Mouse (Mus musculus): ENCODE results near the gene 1700020N01Rik. TPM values are rescaled to one million over a fixed set of nuclear protein-coding genes. Genes with fewer than 3 reads are reported as not detected.

Gene 1700020N01Rik
- polyA plus RNA-seq, 1 experiment from 2014 or later, result not detected

DNA sequence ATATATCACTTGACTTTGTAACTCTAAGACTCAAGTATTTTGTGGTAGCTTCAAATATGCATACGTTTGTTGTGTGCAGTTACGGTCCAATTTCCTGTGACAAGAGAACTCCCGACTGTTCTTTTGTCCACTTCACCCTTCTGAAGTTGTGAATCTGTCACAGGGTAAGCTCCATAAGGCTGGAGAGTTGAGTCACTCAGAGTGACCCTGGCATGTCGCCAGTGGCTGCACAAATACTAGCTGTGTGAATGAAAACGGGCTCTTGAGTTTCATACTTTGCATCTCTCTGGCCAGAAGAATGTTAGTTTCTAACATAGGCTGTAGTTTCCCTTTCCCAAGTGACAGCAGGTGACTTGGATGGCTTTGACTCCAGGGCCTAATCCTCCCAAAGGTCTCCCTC lies 14.0 kb downstream of the 1700020N01Rik start:
- H3K27ac ChIP-seq, result no peak overlapping the region
- 57% methylated on average over 5 of the region's 5 CpGs for WGBS
- H3K4me2 ChIP-seq, result no peak overlapping the region
- peaks cover 2% of the 10 kb centered on the region; the same call in 1 of the 2 replicates for H3K27me3 ChIP-seq (replicated peaks)
- no peak for ATAC-seq (replicated peaks)
- no peak overlapping the region for H3K9ac ChIP-seq
- no peaks in the 10 kb centered on the region for H3K36me3 ChIP-seq (replicated peaks)
- H3K9me3 ChIP-seq, result no peaks in the 10 kb centered on the region
- no peak overlapping the region for H3K4me3 ChIP-seq
- peaks cover 5% of the 10 kb centered on the region for H3K4me1 ChIP-seq

DNA sequence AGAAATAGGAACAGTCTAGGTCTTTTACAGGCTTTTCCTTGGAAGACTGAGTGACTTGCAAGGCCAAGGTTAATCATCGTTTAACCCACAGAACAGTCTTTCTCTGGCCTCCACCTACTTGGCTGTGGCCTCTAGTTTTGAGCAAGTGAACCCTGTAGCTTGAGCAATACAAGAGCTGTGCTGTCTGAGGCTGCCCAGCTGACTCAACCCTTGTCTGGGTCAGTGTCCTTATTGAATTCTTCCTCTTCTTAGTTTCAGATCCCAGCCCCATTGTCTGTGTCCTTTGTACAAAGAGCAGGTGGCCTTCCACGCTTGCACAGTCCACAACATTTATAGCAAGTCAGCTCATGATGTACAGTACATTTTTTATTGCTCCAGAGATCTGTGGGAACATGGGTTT lies 16.6 kb downstream of the 1700020N01Rik start:
- Histone ChIP-seq H3K36me3 (replicated peaks) (no peaks in the 10 kb centered on the region), H3K4me1 (peaks cover 5% of the 10 kb centered on the region), H3K27ac (no peak overlapping the region), H3K27me3 (replicated peaks) (peaks cover 2% of the 10 kb centered on the region; the same call in 1 of the 2 replicates), H3K4me2 (no peak overlapping the region), H3K4me3 (no peak overlapping the region), H3K9me3 (no peaks in the 10 kb centered on the region), H3K9ac (no peak overlapping the region)
- WGBS, result 84% methylated on average over 2 of the region's 2 CpGs
- no peak for ATAC-seq (replicated peaks)

DNA sequence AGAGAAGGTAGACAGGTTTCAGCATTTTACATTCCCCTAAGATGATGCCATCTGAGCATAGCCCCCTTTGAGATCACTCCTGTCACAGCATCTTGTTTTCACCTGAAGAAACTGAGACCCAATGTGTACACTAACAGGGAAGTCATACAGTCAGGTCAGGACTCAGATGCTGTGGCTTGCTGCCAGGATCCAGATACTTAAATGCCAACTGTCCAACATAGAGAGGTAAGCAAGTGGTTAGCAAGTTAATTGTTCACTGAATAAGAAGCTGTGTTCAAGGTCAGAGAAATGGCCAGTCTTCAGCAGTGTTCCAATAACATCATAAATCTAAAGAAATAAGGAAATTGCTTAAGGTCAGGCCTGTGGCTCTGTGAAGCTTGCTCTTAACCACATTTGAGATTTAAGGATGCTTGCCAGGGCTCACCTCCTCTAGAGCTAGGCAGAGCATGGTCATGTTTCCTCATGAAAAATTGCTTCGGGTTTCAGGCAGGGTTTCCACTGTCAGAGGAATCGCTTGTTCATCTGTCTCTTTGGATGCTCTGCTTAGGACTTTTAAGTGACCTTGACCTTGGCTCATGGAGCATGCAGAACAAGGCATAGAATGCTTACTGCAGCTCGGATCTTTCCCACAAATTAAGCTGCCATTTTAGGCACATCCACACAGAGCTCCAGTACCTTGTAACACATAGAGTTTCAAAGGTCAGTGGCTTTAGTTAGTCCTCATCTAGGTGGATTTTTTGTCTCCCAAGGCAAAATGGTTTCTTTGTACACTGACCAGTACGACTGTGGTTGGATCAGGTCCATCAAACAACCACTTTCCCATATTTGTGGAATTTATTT lies 20.3 kb downstream of the 1700020N01Rik start:
- Histone ChIP-seq H3K27me3 (replicated peaks) (peaks cover 2% of the 10 kb centered on the region; the same call in 1 of the 2 replicates), H3K27ac (no peak overlapping the region), H3K4me2 (no peak overlapping the region), H3K36me3 (replicated peaks) (no peaks in the 10 kb centered on the region), H3K9me3 (no peaks in the 10 kb centered on the region), H3K4me3 (no peak overlapping the region), H3K9ac (no peak overlapping the region), H3K4me1 (no peaks in the 10 kb centered on the region)
- WGBS, result 87% methylated on average over 4 of the region's 4 CpGs
- no peak for ATAC-seq (replicated peaks)

DNA sequence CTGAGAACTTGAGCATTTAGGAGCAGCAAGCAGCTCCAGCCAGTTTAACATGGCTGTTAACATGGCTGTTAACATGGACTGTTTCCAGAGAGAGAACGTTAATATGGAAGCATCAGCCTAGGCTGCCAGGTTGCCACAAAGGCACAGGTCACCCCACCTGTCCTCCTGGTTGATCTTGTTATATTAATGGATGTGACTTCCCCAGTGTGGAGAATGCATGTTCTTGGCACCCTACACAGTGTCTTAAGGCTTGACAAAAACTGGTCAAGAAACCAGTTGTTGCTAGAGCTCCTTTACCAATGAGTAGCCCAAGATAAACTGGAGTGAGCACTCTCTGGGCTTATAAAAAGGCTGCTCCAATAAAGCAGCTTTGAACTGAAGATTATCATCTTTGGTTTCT lies 21.6 kb downstream of the 1700020N01Rik start:
- H3K27ac ChIP-seq, result no peak overlapping the region
- H3K9ac ChIP-seq, result no peak overlapping the region
- H3K4me2 ChIP-seq, result no peak overlapping the region
- no peak for ATAC-seq (replicated peaks)
- no peak overlapping the region for H3K4me3 ChIP-seq
- no peaks in the 10 kb centered on the region for H3K9me3 ChIP-seq
- peaks cover 2% of the 10 kb centered on the region; the same call in 1 of the 2 replicates for H3K27me3 ChIP-seq (replicated peaks)
- 97% methylated on average over 1 of the region's 1 CpGs for WGBS
- no peaks in the 10 kb centered on the region for H3K4me1 ChIP-seq
- no peaks in the 10 kb centered on the region for H3K36me3 ChIP-seq (replicated peaks)

DNA sequence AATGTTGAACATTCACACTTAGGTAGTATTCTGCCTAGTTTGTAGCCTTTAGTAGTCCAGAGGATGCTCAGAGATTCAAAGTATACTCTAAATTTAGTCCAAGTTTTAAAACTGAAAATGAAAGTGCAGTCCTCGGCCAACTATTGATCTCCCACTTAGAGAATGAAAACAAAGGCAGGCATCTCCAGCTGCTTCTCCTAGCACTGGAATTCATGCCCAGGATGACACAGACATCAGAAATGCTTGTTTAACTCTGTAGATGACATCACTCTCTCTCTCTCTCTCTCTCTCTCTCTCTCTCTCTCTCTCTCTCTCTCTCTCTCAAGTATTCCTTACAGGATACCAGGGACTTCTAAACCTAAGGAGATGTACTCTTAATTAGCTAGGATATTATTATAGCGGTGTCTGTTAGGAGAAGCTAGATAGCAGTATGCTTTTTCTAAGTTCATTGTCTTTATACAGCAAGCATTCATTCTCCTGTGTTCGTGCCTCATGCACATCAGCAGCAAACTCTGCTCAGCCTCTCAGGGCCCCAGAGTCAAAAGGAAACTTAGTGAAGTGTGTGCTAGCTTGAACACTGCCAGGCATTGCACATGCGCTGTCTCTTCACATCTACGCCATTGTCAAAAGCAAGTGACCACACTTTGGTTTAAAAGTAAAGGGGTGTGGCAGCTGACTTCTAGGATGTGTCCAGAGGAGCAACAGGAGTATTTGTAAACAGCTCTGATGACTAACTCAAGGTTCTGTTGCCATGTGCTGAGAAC lies 26.0 kb downstream of the 1700020N01Rik start:
- H3K27me3 ChIP-seq (replicated peaks), result no peaks in the 10 kb centered on the region
- H3K36me3 ChIP-seq (replicated peaks), result no peaks in the 10 kb centered on the region
- H3K4me2 ChIP-seq, result no peak overlapping the region
- no peak overlapping the region for H3K9ac ChIP-seq
- no peak for ATAC-seq (replicated peaks)
- no peak overlapping the region for H3K4me3 ChIP-seq
- 80% methylated on average over 5 of the region's 5 CpGs for WGBS
- H3K4me1 ChIP-seq, result no peaks in the 10 kb centered on the region
- H3K27ac ChIP-seq, result no peak overlapping the region
- no peaks in the 10 kb centered on the region for H3K9me3 ChIP-seq

DNA sequence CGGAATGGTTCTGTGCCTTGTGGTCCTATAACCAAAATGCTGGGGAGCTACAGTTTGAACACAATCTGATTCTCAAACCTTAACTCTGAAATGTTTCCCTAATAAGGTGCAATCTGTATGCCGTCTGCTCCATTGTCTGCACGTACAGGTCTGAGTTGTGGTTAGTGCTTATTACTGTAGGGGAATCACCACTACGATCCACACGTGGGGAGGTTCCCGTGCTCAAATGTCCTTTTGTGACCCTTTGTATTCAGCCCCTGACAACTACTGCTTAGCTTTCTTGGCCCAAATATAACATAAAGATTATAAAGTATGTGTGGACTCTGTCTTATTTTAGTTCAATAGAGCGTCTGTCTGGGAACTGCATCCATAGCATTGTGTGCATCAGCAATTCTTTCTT lies 29.1 kb downstream of the 1700020N01Rik start:
- 79% methylated on average over 7 of the region's 7 CpGs for WGBS
- ATAC-seq (replicated peaks), result no peak
- Histone ChIP-seq H3K27ac (no peak overlapping the region), H3K4me2 (no peak overlapping the region), H3K4me1 (no peaks in the 10 kb centered on the region), H3K9ac (no peak overlapping the region), H3K36me3 (replicated peaks) (no peaks in the 10 kb centered on the region), H3K9me3 (no peaks in the 10 kb centered on the region), H3K4me3 (no peak overlapping the region), H3K27me3 (replicated peaks) (no peaks in the 10 kb centered on the region)

DNA sequence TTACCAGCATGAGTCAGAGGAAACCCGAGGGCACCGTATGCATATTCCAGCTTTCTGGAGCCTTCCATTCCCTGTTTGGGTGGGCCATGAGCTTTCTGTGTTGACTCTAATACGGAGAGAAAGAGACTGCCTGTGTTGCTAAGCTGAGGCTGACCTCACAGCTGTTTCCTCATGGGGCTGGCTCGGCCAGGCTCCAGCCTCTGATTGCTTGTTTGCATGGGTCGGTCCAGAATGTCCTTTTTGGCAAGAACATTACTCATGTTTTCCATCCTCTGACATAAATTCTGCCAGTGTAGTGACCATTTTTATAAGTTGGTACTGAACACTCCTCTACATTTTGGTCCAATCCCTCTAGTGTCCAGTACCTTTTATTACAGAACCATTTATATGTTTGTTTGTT lies 35.6 kb downstream of the 1700020N01Rik start:
- no peak overlapping the region for H3K27ac ChIP-seq
- no peak for ATAC-seq (replicated peaks)
- 72% methylated on average over 5 of the region's 5 CpGs for WGBS
- H3K36me3 ChIP-seq (replicated peaks), result no peaks in the 10 kb centered on the region
- no peak overlapping the region for H3K4me3 ChIP-seq
- no peak overlapping the region for H3K4me2 ChIP-seq
- H3K9ac ChIP-seq, result no peak overlapping the region
- no peaks in the 10 kb centered on the region for H3K27me3 ChIP-seq (replicated peaks)
- no peaks in the 10 kb centered on the region for H3K9me3 ChIP-seq
- no peaks in the 10 kb centered on the region for H3K4me1 ChIP-seq

DNA sequence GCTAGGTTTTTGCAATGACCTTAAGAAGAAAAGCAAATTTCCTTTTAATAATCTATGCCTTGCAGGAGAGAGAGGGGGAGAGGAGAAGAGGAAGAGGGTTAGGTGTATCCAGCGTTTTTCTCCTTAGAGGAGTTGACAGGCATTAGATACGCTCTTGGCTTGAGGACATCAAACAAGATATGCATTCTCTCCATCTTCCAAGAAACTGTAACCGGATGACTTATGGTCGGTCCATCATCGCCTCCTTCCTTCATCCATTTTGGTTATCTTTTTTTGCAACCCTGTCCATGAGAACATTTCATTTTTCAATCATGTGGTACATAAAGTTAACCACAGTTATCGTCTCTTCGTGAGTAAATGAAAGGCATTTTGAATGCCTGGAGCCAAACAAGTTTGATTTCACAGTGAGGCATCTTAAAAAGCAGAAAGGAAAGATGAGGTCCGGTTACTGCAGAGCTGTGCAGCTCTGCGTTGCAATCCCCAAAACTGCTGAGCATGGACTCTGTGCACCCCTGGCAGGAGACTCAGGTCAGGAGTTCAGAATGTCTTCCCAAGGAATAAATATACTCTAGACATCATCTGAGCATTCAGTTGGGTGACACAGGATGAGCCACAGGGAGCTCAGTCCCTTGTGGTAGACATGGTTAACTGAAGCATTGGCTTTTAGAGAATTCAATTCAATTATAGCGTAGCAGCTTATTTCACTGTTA lies 36.2 kb downstream of the 1700020N01Rik start:
- H3K27me3 ChIP-seq (replicated peaks), result no peaks in the 10 kb centered on the region
- H3K4me1 ChIP-seq, result no peaks in the 10 kb centered on the region
- no peak overlapping the region for H3K4me3 ChIP-seq
- no peak overlapping the region for H3K27ac ChIP-seq
- WGBS, result 88% methylated on average over 10 of the region's 10 CpGs
- no peaks in the 10 kb centered on the region for H3K9me3 ChIP-seq
- H3K4me2 ChIP-seq, result no peak overlapping the region
- no peak for ATAC-seq (replicated peaks)
- H3K36me3 ChIP-seq (replicated peaks), result no peaks in the 10 kb centered on the region
- no peak overlapping the region for H3K9ac ChIP-seq

DNA sequence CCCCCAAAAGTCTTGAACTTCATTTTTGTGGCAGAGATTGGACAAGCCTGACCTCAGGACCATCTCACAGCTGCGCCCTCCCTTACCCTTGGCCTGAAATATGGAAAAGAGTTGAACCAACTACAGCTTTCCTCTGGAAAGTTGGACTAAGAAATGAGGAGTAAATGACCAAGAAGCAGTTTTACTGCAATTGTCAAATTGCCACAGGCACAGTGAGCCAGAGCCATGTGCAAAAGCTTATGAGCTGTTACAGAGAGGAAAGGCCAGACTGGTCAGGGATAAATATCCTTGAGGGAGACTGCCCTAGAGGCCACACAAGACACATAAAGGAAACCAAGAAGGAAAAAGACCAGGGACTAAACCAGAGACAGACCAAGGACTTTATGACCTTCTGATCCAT lies 38.5 kb downstream of the 1700020N01Rik start:
- 90% methylated on average over 1 of the region's 1 CpGs for WGBS
- ATAC-seq (replicated peaks), result no peak
- H3K27me3 ChIP-seq (replicated peaks), result no peaks in the 10 kb centered on the region
- no peaks in the 10 kb centered on the region for H3K36me3 ChIP-seq (replicated peaks)
- H3K4me1 ChIP-seq, result no peaks in the 10 kb centered on the region
- H3K4me2 ChIP-seq, result no peak overlapping the region
- no peaks in the 10 kb centered on the region for H3K9me3 ChIP-seq
- no peak overlapping the region for H3K4me3 ChIP-seq
- no peak overlapping the region for H3K9ac ChIP-seq
- H3K27ac ChIP-seq, result no peak overlapping the region

DNA sequence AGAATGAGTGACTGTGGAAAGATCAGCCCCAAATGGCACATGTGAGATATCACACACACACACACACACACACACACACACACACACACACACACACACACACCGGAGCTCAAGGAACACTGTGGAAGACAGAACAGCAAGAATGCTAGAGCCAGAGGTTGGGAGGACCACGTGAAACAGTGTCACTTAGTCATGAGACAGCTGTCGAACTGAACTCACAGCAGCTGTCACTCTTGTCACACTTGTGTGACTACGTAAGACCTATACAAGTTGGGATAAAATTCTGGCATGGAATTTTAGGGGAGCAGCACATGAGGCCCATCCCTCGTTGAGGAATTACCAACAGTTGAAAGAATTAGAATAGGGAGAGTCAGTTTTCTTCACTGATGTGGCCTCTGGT lies 39.7 kb downstream of the 1700020N01Rik start:
- Histone ChIP-seq H3K4me1 (no peaks in the 10 kb centered on the region), H3K4me2 (no peak overlapping the region), H3K27ac (no peak overlapping the region), H3K9ac (no peak overlapping the region), H3K27me3 (replicated peaks) (no peaks in the 10 kb centered on the region), H3K4me3 (no peak overlapping the region), H3K36me3 (replicated peaks) (no peaks in the 10 kb centered on the region), H3K9me3 (no peaks in the 10 kb centered on the region)
- no peak for ATAC-seq (replicated peaks)
- WGBS, result 58% methylated on average over 5 of the region's 5 CpGs

DNA sequence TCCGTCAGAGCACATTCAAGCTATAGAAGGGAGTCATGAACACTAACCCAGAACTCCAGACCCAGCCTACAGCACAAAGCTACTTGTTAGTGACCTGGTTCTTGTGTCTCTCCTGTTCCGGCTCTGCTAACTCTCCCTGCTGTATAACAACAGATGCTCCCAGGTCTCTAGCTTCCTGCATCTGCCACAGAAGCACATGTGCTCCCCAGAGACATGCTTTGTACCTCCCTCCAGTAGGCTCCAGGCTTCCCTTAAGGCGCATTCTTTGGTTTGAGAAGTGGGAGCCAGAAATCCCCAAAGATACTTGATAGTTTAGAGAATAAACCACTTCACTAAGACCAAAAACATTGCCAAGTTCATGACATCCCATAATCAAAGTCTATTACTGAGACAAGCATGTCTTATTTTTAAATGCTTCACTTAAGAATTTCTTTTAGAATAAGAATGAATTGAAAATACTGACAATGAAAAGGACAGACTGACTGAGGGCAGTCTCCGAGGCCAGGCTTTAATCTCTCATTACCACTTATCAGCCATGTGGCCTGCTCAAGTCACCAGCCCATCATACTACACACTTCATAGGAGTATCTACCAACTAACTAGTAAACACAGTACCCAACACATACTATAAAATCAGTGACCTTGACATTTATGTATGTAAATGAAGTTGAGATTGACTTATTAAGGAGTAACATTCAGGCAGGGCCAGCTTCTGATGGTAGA lies 43.2 kb downstream of the 1700020N01Rik start:
- Histone ChIP-seq H3K9me3 (no peaks in the 10 kb centered on the region), H3K4me2 (no peak overlapping the region), H3K4me1 (no peaks in the 10 kb centered on the region), H3K27ac (no peak overlapping the region), H3K4me3 (no peak overlapping the region), H3K27me3 (replicated peaks) (no peaks in the 10 kb centered on the region), H3K36me3 (replicated peaks) (no peaks in the 10 kb centered on the region), H3K9ac (no peak overlapping the region)
- ATAC-seq (replicated peaks), result no peak
- 76% methylated on average over 4 of the region's 4 CpGs for WGBS

DNA sequence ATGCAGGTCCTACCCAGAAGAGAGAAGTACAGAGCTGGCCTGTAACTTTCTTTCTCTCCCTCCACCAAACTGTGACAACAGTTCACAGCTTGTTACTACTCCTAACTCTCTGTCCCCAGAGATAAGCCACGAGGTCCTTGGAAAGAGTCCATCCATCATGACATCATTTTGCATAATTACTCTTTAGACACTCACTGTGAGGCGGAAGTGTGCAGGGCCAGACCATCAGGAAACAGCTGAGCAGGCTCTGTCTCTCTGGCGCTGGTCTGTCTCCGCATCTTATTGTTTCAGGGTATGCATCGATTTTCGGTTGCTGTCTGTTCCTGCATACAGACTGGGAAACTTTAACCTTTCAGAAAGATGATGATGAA lies 43.8 kb downstream of the 1700020N01Rik start:
- no peak overlapping the region for H3K4me2 ChIP-seq
- H3K36me3 ChIP-seq (replicated peaks), result no peaks in the 10 kb centered on the region
- no peaks in the 10 kb centered on the region for H3K9me3 ChIP-seq
- no peak overlapping the region for H3K9ac ChIP-seq
- no peaks in the 10 kb centered on the region for H3K27me3 ChIP-seq (replicated peaks)
- no peaks in the 10 kb centered on the region for H3K4me1 ChIP-seq
- no peak overlapping the region for H3K27ac ChIP-seq
- no peak for ATAC-seq (replicated peaks)
- H3K4me3 ChIP-seq, result no peak overlapping the region
- WGBS, result 71% methylated on average over 6 of the region's 6 CpGs

All from midbrain, embryonic 15.5 days (tissue).